Mouse (Mus musculus) ES-CJ7 (cell line): ENCODE data around the gene Tmed2.
"Not testable (repeated sequence)": the region's sequence is repeated elsewhere in the genome, so short reads cannot be mapped to it uniquely, and the experiment has no call there.

Experiments
- DNase-seq: peaks from one replicate; pipeline ENCODE4 v3.0.0; 2011; ENCODE audit warnings: low read depth, low spot score

Gene Tmed2

GRCm38 (mm10) chr5:124575467-124575866 lies 35.0 kb downstream of the Tmed2 start:
- no peak for DNase-seq

- DNase-seq: peak; percentile 92
Measured at GRCm38 (mm10) chr5:124578633-124579317, 38.3 kb downstream of the Tmed2 start, which contains the start of the genes Eif2b1 and Gtf2h3. Gene Eif2b1, minus strand, starts transcription at chr5:124579131. Gene Gtf2h3, plus strand, starts transcription at chr5:124579140.

- no peak for DNase-seq
Measured at GRCm38 (mm10) chr5:124582515-124582914, 42.0 kb downstream of the Tmed2 start.

- DNase-seq: no peak
Measured at GRCm38 (mm10) chr5:124592768-124593167, 52.3 kb downstream of the Tmed2 start.

GRCm38 (mm10) chr5:124598224-124599174 lies 58.0 kb downstream of the Tmed2 start:
- DNase-seq: peak; percentile 98

- DNase-seq: not testable (repeated sequence)
Measured at GRCm38 (mm10) chr5:124599726-124600125, 59.2 kb downstream of the Tmed2 start.
